Mouse (Mus musculus) lung, adult 2 months (tissue): ENCODE results near the gene Tha1. TPM values are rescaled to one million over a fixed set of nuclear protein-coding genes. Genes with fewer than 3 reads are reported as not detected.

ENCODE experiments used
- DNase-seq: peaks from one replicate; pipeline ENCODE4 v3.0.0; 2022
- H3K4me1 ChIP-seq: fragments of 200-500 bp; 2 replicates; pipeline ENCODE4 v1.6.1; 2011; ENCODE audit warnings: low read length; ENCODE audit not compliant: control insufficient read depth, insufficient read depth
- H3K4me3 ChIP-seq: fragments of 200-500 bp; replicated peaks from 2 replicates; pipeline ENCODE3; 2011; ENCODE audit warnings: low read depth, mild to moderate bottlenecking, control low read depth, low read length; ENCODE audit errors: extremely low read depth
- CTCF ChIP-seq: fragments of 200-500 bp; IDR thresholded peaks from 2 replicates; pipeline ENCODE4 v1.5.1; 2011; ENCODE audit warnings: mild to moderate bottlenecking, low read length, control low read depth; ENCODE audit not compliant: insufficient read depth
- POLR2A ChIP-seq: fragments of 200-500 bp; IDR thresholded peaks from 2 replicates; pipeline ENCODE4 v1.6.1; 2011; ENCODE audit warnings: low read depth, mild to moderate bottlenecking, control low read depth, low read length, borderline replicate concordance; ENCODE audit errors: extremely low read depth
- WGBS: fragments of 180-500 bp; shearing (Covaris S2); methylation state at CpG from one replicate; pipeline ENCODE4 v1.1.7; 2018; 5-methylcytosine and 5-hydroxymethylcytosine counted together
- polyA plus RNA-seq: library from polyadenylated mRNA; depleted of rRNA; stranded (reverse); fragments of >200 nt; gene quantifications from 2 replicates; pipeline ENCODE4 v1.2.3, GENCODE M21; 2012; rRNA removed

Gene Tha1
- 11.7 and 15.5 TPM in 2 replicates for polyA plus RNA-seq

GRCm38 (mm10) chr11:117872861-117873608 is at the start of gene Tha1:
TSS of gene Tha1 (minus strand) at chr11:117873481.
- Histone ChIP-seq H3K4me1 (peaks cover 8% of the 10 kb centered on the region), H3K4me3 (peak within 1 kb of the TSS; percentile 93)
- 1% methylated on average over 51 of the region's 51 CpGs for WGBS
- TF ChIP-seq CTCF (no peak), POLR2A (peak; percentile 67; the same call in 1 of the 2 replicates)
- DNase-seq: peak; percentile 77

DNA sequence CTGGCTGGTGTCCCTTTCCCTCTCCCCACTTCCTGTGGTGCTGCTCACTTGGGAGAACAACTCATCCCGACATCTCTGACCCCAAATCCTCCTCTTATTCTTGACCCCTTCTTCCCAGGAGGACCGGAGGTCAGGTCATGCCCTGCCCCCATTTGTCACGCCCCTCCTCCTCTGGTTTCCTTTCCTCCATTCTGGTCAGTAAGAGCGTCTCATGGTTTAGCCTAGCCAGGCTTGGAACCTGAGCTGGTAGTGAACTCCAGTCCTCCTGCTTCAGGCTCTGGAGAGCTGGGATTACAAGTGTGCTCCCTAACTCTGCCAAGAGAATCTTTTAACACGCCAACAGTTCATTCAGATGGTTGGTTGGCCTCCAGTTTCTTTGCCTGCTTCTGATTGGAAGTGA is 45.9 kb upstream of the Tha1 start:
- Histone ChIP-seq H3K4me1 (no peaks in the 10 kb centered on the region), H3K4me3 (no peak overlapping the region)
- 26% methylated on average over 5 of the region's 5 CpGs for WGBS
- TF ChIP-seq POLR2A (no peak), CTCF (no peak)
- DNase-seq: no peak

- TF ChIP-seq CTCF (no peak), POLR2A (no peak)
- DNase-seq: no peak
- Histone ChIP-seq H3K4me1 (no peaks in the 10 kb centered on the region), H3K4me3 (no peak overlapping the region)
- 79% methylated on average over 11 of the region's 11 CpGs for WGBS
Measured at GRCm38 (mm10) chr11:117918541-117918940, 45.3 kb upstream of the Tha1 start.

DNA sequence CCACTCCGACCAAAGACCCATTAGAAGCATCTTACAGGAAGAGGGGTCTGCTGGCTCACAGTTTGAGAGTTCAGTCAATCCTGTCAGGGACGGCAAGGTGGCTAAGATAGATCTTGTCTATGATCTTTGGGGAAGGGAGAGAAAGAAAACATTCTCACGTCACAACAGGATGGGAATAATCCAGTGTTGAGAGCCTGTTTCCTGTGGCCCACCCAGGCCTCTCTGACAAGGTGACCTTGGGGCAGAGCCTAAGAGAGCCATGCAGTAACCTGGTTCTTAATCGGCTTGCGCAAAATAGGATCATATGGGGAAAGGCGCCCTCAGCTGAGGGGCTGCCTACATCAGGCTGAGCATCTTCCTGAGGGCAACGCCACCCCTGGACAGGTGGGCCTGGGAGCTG is 42.6 kb upstream of the Tha1 start:
- H3K4me1 ChIP-seq: no peaks in the 10 kb centered on the region
- H3K4me3 ChIP-seq: no peak overlapping the region
- WGBS: 93% methylated on average over 7 of the region's 7 CpGs
- DNase-seq: no peak
- TF ChIP-seq POLR2A (no peak), CTCF (no peak)

DNA sequence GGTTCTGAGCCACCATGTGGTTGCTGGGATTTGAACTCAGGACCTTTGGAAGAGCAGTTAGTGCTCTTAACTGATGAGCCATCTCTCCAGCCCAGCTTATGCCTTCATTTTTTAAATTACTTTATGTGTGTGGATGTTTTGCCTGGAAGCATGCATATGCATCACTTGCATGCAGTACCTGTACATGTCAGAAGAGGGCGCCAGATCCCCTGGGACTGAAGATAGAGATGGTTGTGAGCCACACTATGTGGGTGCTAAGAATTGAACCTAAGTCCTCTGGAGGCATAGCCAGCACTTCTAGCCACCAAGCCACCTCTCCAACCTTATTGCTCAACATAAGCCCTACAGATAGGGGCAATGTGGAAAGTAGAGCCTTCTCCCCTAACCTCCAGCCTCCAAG is 42.1 kb upstream of the Tha1 start:
- 71% methylated on average over 1 of the region's 1 CpGs for WGBS
- Histone ChIP-seq H3K4me3 (no peak overlapping the region), H3K4me1 (no peaks in the 10 kb centered on the region)
- DNase-seq: no peak
- peak; percentile 23; the same call in 1 of the 2 replicates for TF ChIP-seq CTCF
- no peak for TF ChIP-seq POLR2A

DNA sequence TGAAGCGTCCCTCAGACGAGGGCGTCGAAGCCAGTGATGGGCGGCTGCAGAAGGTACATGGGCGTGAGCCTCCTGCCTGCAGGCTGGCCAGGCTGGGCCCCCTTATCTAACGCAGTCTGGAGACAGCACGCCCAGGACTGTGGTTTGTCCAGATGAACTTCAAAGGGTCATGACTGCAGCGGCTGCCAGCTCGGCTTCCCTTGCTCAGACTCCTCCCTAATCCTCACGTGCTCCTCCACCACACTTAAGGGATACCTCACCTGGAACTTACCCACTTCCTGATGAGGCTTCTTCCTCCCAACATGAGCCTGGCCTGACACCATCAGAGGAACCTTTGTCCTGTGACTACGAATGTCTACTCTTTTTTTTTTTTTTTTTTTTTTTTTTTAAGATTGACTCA is 41.2 kb upstream of the Tha1 start:
- TF ChIP-seq CTCF: no peak
- TF ChIP-seq POLR2A: no peak
- no peak for DNase-seq
- WGBS: 61% methylated on average over 12 of the region's 12 CpGs
- Histone ChIP-seq H3K4me3 (no peak overlapping the region), H3K4me1 (no peaks in the 10 kb centered on the region)

GRCm38 (mm10) chr11:117912684-117913352 is 39.5 kb upstream of the Tha1 start:
- H3K4me3 ChIP-seq: no peak overlapping the region
- DNase-seq: peak; percentile 88
- TF ChIP-seq POLR2A (no peak), CTCF (peak; percentile 93)
- H3K4me1 ChIP-seq: no peaks in the 10 kb centered on the region
- 25% methylated on average over 13 of the region's 13 CpGs for WGBS

DNA sequence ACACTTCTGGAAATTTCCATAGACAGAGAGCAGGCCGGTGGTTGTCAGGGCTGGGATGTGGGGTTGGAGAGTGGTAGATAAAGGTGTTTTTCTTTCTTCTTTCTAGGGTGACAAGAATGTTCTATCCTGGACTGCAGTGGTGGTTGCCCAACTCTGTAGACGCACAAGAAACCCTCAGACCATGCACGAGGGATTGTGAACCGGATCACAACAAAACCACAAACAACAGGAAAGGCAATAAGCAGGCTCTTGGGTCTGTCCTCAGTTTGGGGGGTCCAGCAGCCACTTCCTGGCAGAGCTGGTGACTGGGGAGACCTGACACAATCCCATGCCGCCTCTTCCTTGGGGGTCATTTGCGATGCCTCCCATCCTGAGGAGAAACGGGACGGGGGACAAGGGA is 36.1 kb upstream of the Tha1 start:
- 80% methylated on average over 8 of the region's 8 CpGs for WGBS
- no peak for DNase-seq
- Histone ChIP-seq H3K4me3 (no peak overlapping the region), H3K4me1 (no peaks in the 10 kb centered on the region)
- TF ChIP-seq POLR2A: no peak
- TF ChIP-seq CTCF: no peak

- Histone ChIP-seq H3K4me3 (no peak overlapping the region), H3K4me1 (no peaks in the 10 kb centered on the region)
- TF ChIP-seq CTCF (no peak), POLR2A (no peak)
- no peak for DNase-seq
- 79% methylated on average over 8 of the region's 8 CpGs for WGBS
Measured at GRCm38 (mm10) chr11:117904442-117904841, 31.2 kb upstream of the Tha1 start.

GRCm38 (mm10) chr11:117902282-117902681 is 29.0 kb upstream of the Tha1 start:
- no peak for DNase-seq
- 88% methylated on average over 2 of the region's 2 CpGs for WGBS
- TF ChIP-seq POLR2A (no peak), CTCF (no peak)
- H3K4me1 ChIP-seq: no peaks in the 10 kb centered on the region
- H3K4me3 ChIP-seq: no peak overlapping the region
